Mouse (Mus musculus): ENCODE data around the gene Ldlrad1. TPM values are rescaled to one million over a fixed set of nuclear protein-coding genes. Genes with fewer than 3 reads are reported as not detected.

Ldlrad1 gene
- not detected in 2 replicates for polyA plus RNA-seq (2016; fragmentation: Nextera tagmentation; extraction: Ambion mirVana)

GRCm38 (mm10) chr4:107208880-107209279 is at the start of gene Ldlrad1:
Ldlrad1 (plus strand) TSS chr4:107209180.
- Histone ChIP-seq H3K9me3 (no peaks in the 10 kb centered on the region), H3K4me2 (no peak within 1 kb of the TSS), H3K4me1 (no peaks in the 10 kb centered on the region), H3K27ac (no peak within 1 kb of the TSS), H3K36me3 (replicated peaks) (peaks cover 33% of the 10 kb centered on the region), H3K9ac (no peak within 1 kb of the TSS), H3K27me3 (no peaks in the 10 kb centered on the region), H3K4me3 (replicated peaks) (no peak within 1 kb of the TSS)
- WGBS: 91% methylated on average over 3 of the region's 3 CpGs
- ATAC-seq (ENCODE audit: low FRiP score): no peak

- Histone ChIP-seq H3K27me3 (no peaks in the 10 kb centered on the region), H3K4me1 (peaks cover 7% of the 10 kb centered on the region; the same call in 1 of the 2 replicates), H3K27ac (no peak overlapping the region), H3K4me2 (no peak overlapping the region), H3K4me3 (replicated peaks) (no peak overlapping the region), H3K36me3 (replicated peaks) (peaks cover 19% of the 10 kb centered on the region), H3K9me3 (no peaks in the 10 kb centered on the region), H3K9ac (no peak overlapping the region)
- no peak for ATAC-seq (ENCODE audit: low FRiP score)
- WGBS: 91% methylated on average over 8 of the region's 8 CpGs
These were observed 48.8 kb upstream of the Ldlrad1 start for GRCm38 (mm10) chr4:107160181-107160580.

- WGBS: 93% methylated on average over 10 of the region's 10 CpGs
- Histone ChIP-seq H3K27me3 (no peaks in the 10 kb centered on the region), H3K36me3 (replicated peaks) (peaks cover 15% of the 10 kb centered on the region), H3K4me1 (peaks cover 7% of the 10 kb centered on the region; the same call in 1 of the 2 replicates), H3K4me3 (replicated peaks) (no peak overlapping the region), H3K9ac (no peak overlapping the region), H3K9me3 (no peaks in the 10 kb centered on the region), H3K4me2 (no peak overlapping the region), H3K27ac (no peak overlapping the region)
- no peak for ATAC-seq (ENCODE audit: low FRiP score)
These were observed 45.6 kb upstream of the Ldlrad1 start for GRCm38 (mm10) chr4:107163341-107163740.

GRCm38 (mm10) chr4:107163756-107164587 is 45.0 kb upstream of the Ldlrad1 start:
- ATAC-seq (ENCODE audit: low FRiP score): peak; percentile 79
- no peak overlapping the region for H3K4me3 ChIP-seq (replicated peaks)
- no peak overlapping the region for H3K9ac ChIP-seq
- no peak overlapping the region for H3K4me2 ChIP-seq
- peaks cover 7% of the 10 kb centered on the region; the same call in 1 of the 2 replicates for H3K4me1 ChIP-seq
- H3K9me3 ChIP-seq: no peaks in the 10 kb centered on the region
- no peaks in the 10 kb centered on the region for H3K27me3 ChIP-seq
- no peak overlapping the region for H3K27ac ChIP-seq
- H3K36me3 ChIP-seq (replicated peaks): peaks cover 15% of the 10 kb centered on the region
- WGBS: 51% methylated on average over 9 of the region's 9 CpGs

- no peaks in the 10 kb centered on the region for H3K27me3 ChIP-seq
- H3K4me3 ChIP-seq (replicated peaks): no peak overlapping the region
- no peak for ATAC-seq (ENCODE audit: low FRiP score)
- no peak overlapping the region for H3K4me2 ChIP-seq
- no peaks in the 10 kb centered on the region for H3K9me3 ChIP-seq
- no peak overlapping the region for H3K9ac ChIP-seq
- peaks cover 7% of the 10 kb centered on the region; the same call in 1 of the 2 replicates for H3K4me1 ChIP-seq
- peaks cover 9% of the 10 kb centered on the region for H3K36me3 ChIP-seq (replicated peaks)
- H3K27ac ChIP-seq: no peak overlapping the region
- WGBS: 92% methylated on average over 5 of the region's 5 CpGs
These were observed 42.3 kb upstream of the Ldlrad1 start for GRCm38 (mm10) chr4:107166700-107167099.

- ATAC-seq (ENCODE audit: low FRiP score): no peak
- no peak overlapping the region for H3K4me3 ChIP-seq (replicated peaks)
- peaks cover 7% of the 10 kb centered on the region; the same call in 1 of the 2 replicates for H3K4me1 ChIP-seq
- no peaks in the 10 kb centered on the region for H3K9me3 ChIP-seq
- no peaks in the 10 kb centered on the region for H3K27me3 ChIP-seq
- peaks cover 14% of the 10 kb centered on the region for H3K36me3 ChIP-seq (replicated peaks)
- H3K9ac ChIP-seq: no peak overlapping the region
- H3K27ac ChIP-seq: no peak overlapping the region
- 88% methylated on average over 5 of the region's 5 CpGs for WGBS
- no peak overlapping the region for H3K4me2 ChIP-seq
These were observed 41.2 kb upstream of the Ldlrad1 start for GRCm38 (mm10) chr4:107167798-107168197.

- Histone ChIP-seq H3K4me3 (replicated peaks) (peak overlapping the region; percentile 94), H3K36me3 (replicated peaks) (peaks cover 29% of the 10 kb centered on the region), H3K9me3 (no peaks in the 10 kb centered on the region), H3K4me2 (peak overlapping the region; percentile 73), H3K27ac (peak overlapping the region; percentile 97; the same call in 1 of the 2 replicates), H3K27me3 (no peaks in the 10 kb centered on the region), H3K9ac (peak overlapping the region; percentile 84), H3K4me1 (peaks cover 31% of the 10 kb centered on the region)
- no peak for ATAC-seq (ENCODE audit: low FRiP score)
- WGBS: 57% methylated on average over 11 of the region's 11 CpGs
These were observed 31.5 kb upstream of the Ldlrad1 start for GRCm38 (mm10) chr4:107177506-107177905.

GRCm38 (mm10) chr4:107178182-107178829 is 30.7 kb upstream of the Ldlrad1 start, which contains the start of gene Tmem59:
Tmem59 (plus strand) TSS chr4:107178399.
- Histone ChIP-seq H3K4me3 (replicated peaks) (peak within 1 kb of the TSS; percentile 94), H3K9me3 (no peaks in the 10 kb centered on the region), H3K27me3 (no peaks in the 10 kb centered on the region), H3K27ac (peak within 1 kb of the TSS; percentile 97), H3K4me1 (peaks cover 37% of the 10 kb centered on the region), H3K36me3 (replicated peaks) (peaks cover 24% of the 10 kb centered on the region), H3K9ac (peak within 1 kb of the TSS; percentile 84), H3K4me2 (peak within 1 kb of the TSS; percentile 73)
- ATAC-seq (ENCODE audit: low FRiP score): peak; percentile 94
- WGBS: under 1% methylated on average over 48 of the region's 49 CpGs

- H3K4me3 ChIP-seq (replicated peaks): peak within 1 kb of the TSS; percentile 94
- H3K27ac ChIP-seq: peak within 1 kb of the TSS; percentile 97
- no peaks in the 10 kb centered on the region for H3K9me3 ChIP-seq
- peak; percentile 30 for ATAC-seq (ENCODE audit: low FRiP score)
- H3K36me3 ChIP-seq (replicated peaks): peaks cover 17% of the 10 kb centered on the region
- peaks cover 37% of the 10 kb centered on the region for H3K4me1 ChIP-seq
- peak within 1 kb of the TSS; percentile 84 for H3K9ac ChIP-seq
- no peaks in the 10 kb centered on the region for H3K27me3 ChIP-seq
- under 1% methylated on average over 47 of the region's 47 CpGs for WGBS
- H3K4me2 ChIP-seq: peak within 1 kb of the TSS; percentile 73
These were observed 30.0 kb upstream of the Ldlrad1 start, which contains the start of gene Tceanc2 for GRCm38 (mm10) chr4:107178830-107179490. Tceanc2 (minus strand) TSS chr4:107179116.

- Histone ChIP-seq H3K9me3 (no peaks in the 10 kb centered on the region), H3K36me3 (replicated peaks) (peaks cover 14% of the 10 kb centered on the region), H3K4me1 (peaks cover 37% of the 10 kb centered on the region), H3K4me2 (peak overlapping the region; percentile 67), H3K27me3 (no peaks in the 10 kb centered on the region), H3K9ac (peak overlapping the region; percentile 84), H3K27ac (peak overlapping the region; percentile 97), H3K4me3 (replicated peaks) (peak overlapping the region; percentile 94)
- 9% methylated on average over 8 of the region's 8 CpGs for whole genome bisulfite sequencing
- ATAC-seq (ENCODE audit: low FRiP score): no peak
These were observed 29.4 kb upstream of the Ldlrad1 start for GRCm38 (mm10) chr4:107179561-107179960.

GRCm38 (mm10) chr4:107180746-107181145 is 28.2 kb upstream of the Ldlrad1 start:
- Histone ChIP-seq H3K9me3 (no peaks in the 10 kb centered on the region), H3K27me3 (no peaks in the 10 kb centered on the region), H3K36me3 (replicated peaks) (0 out of 2 replicates have a peak, but pooled peaks cover 3% of the 10 kb centered on the region), H3K9ac (no peak overlapping the region), H3K4me1 (peaks cover 37% of the 10 kb centered on the region), H3K4me2 (no peak overlapping the region), H3K4me3 (replicated peaks) (no peak overlapping the region), H3K27ac (no peak overlapping the region)
- no peak for ATAC-seq (ENCODE audit: low FRiP score)

GRCm38 (mm10) chr4:107181866-107182265 is 27.1 kb upstream of the Ldlrad1 start:
- no peak overlapping the region for H3K9ac ChIP-seq
- H3K4me3 ChIP-seq (replicated peaks): no peak overlapping the region
- peaks cover 34% of the 10 kb centered on the region for H3K4me1 ChIP-seq
- no peak overlapping the region for H3K27ac ChIP-seq
- no peaks in the 10 kb centered on the region for H3K9me3 ChIP-seq
- ATAC-seq (ENCODE audit: low FRiP score): no peak
- no peaks in the 10 kb centered on the region for H3K27me3 ChIP-seq
- WGBS: 86% methylated on average over 6 of the region's 6 CpGs
- peaks cover 10% of the 10 kb centered on the region for H3K36me3 ChIP-seq (replicated peaks)
- H3K4me2 ChIP-seq: no peak overlapping the region

All from forebrain, embryonic 12.5 days (tissue).